Mouse (Mus musculus): ENCODE measurements around the gene Nxpe3.

DNA sequence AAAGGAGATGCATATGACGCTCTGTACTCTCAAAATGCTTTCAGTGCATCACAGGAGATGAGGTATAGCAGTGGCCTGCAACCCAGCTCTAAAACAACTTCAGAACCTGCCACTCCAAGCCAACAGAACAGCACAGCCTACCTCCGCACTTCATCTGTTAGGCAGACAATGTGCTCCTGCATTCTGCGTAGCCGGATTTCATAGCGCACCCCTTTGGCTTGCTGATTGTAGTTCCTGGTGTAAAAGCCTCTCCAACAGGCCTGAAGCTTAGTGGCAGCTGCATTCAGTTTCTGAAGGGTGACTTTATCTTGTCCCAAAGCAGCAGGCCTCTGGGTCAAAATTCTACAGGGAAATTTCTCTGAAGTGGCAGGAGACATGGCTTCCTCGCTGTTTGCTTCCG, 19.6 kb upstream of the Nxpe3 start:
- TF ChIP-seq CTCF (IDR thresholded peaks at IDR 0.05; ENCODE audit: extremely low read depth, insufficient read depth, insufficient read length, insufficient replicate concordance) = no peak
- no peak for TF ChIP-seq POLR2A (IDR thresholded peaks at IDR 0.05; ENCODE audit: low read depth, low read length)
